Mouse (Mus musculus): ENCODE data around the gene Gstm3. TPM values are rescaled to one million over a fixed set of nuclear protein-coding genes. Genes with fewer than 3 reads are reported as not detected.
"Not testable (repeated sequence)": the region's sequence is repeated elsewhere in the genome, so short reads cannot be mapped to it uniquely, and the experiment has no call there.

The Gstm3 gene
- total and polyA plus RNA-seq, 3 experiments, result 0.06 TPM; not detected in 2

DNA sequence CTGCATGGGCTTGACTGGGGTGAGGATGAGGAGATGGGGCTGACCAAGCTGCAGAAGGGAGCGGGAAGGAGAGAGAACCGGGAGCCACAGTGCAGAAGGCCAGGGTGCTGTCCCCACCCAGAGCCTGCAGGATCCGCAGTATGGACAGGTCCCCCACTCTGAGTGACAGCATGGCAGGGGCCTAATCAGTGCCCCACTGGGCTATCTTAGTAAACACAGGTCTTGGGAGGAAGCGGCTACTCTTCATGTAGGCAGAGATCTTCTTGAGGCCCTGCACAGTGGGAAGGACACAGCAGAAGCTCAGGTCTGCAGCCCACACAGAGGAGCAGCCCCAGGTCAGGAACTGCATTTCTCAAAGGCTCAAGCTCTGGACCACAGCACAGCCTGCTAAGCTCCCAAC, 5.1 kb downstream of the Gstm3 start:
- Histone ChIP-seq H3K27ac (ENCODE audit: control insufficient read depth, low read depth, low read length) (no peak overlapping the region), H3K27me3 (ENCODE audit: control insufficient read depth in 1 of 2, insufficient read depth in 2 of 2, low read length in 2 of 2) (peaks cover 2% of the 10 kb centered on the region in 2 experiments; a peak in 3 of 4 replicates), H3K4me3 (ENCODE audit: control insufficient read depth in 1 of 2, insufficient read depth in 1 of 2, low read depth in 2 of 2, low read length in 2 of 2) (no peak overlapping the region), H3K4me1 (ENCODE audit: control insufficient read depth in 1 of 2, insufficient read depth in 2 of 2, low read length in 2 of 2) (peaks cover 3 to 17% of the 10 kb centered on the region in 2 experiments; a peak in 3 of 4 replicates), H3K9ac (ENCODE audit: control insufficient read depth, low read depth, low read length, poor library complexity, severe bottlenecking) (no peak overlapping the region), H3K36me3 (ENCODE audit: control insufficient read depth in 1 of 2, insufficient read depth in 2 of 2, low read length in 2 of 2) (peaks cover 0 to 14% of the 10 kb centered on the region in 2 experiments; a peak in 2 of 4 replicates), H3K79me2 (ENCODE audit: control insufficient read depth, insufficient read depth, low read length, poor library complexity) (no peaks in the 10 kb centered on the region), H3K9me3 (replicated peaks; ENCODE audit: insufficient read depth, low read length) (no peaks in the 10 kb centered on the region)
- TF ChIP-seq KAT2A (conservative IDR thresholded peaks at IDR 0.05; ENCODE audit: low read depth, low read length), result no peak
- 0 out of 4 replicates have a peak, but pooled peaks of 1 of the 2 experiments have one; percentile 15 for TF ChIP-seq EP300 (IDR thresholded peaks at IDR 0.05; ENCODE audit: low read depth in 1 of 2, low read length in 2 of 2)
- peak; percentile 31 for DNase-seq (ENCODE audit: low read depth, low spot score)

DNA sequence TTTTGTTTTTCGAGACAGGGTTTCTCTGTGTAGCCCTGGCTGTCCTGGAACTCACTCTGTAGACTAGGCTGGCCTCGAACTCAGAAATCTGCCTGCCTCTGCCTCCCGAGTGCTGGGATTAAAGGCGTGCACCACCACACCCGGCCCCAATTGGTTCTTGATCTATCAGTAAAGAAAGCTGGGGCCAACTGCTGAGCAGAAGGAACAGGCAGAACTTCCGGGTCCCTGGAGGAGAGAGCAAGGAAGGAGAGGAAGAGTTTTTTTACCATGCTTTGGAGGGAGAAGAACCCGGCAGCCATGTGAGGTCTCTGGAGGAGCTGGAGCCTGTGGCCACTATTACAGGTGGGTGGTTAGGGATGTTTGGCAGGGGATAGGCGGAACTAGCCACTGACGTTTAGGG, 13.8 kb downstream of the Gstm3 start:
- H3K27me3 ChIP-seq (ENCODE audit: control insufficient read depth in 1 of 2, insufficient read depth in 2 of 2, low read length in 2 of 2); H3K27ac ChIP-seq (ENCODE audit: control insufficient read depth, low read depth, low read length); H3K79me2 ChIP-seq (ENCODE audit: control insufficient read depth, insufficient read depth, low read length, poor library complexity); H3K4me1 ChIP-seq (ENCODE audit: control insufficient read depth in 1 of 2, insufficient read depth in 2 of 2, low read length in 2 of 2); H3K9me3 ChIP-seq (replicated peaks; ENCODE audit: insufficient read depth, low read length); H3K36me3 ChIP-seq (ENCODE audit: control insufficient read depth in 1 of 2, insufficient read depth in 2 of 2, low read length in 2 of 2); H3K9ac ChIP-seq (ENCODE audit: control insufficient read depth, low read depth, low read length, poor library complexity, severe bottlenecking); DNase-seq (ENCODE audit: low read depth, low spot score); H3K4me3 ChIP-seq (ENCODE audit: control insufficient read depth in 1 of 2, insufficient read depth in 1 of 2, low read depth in 2 of 2, low read length in 2 of 2): not testable (repeated sequence)

DNA sequence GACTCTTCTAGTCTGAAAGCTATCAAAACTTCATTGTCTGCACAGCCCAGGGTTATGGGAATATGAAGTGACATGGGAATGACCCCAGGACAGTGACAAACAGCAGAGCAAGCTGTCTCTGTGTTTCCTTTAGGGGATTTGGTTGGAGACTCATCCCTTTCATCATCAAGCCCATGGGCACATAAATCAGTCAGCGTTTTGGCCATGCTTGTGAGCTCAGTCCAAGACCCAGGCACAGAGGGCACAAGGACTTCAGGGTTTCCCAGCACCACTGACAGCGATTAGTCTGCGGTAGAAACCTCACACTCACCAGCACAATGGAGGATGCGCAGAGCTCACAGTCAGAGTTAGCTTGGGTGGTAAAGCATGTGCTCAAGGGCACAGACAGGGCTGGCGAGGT, 15.2 kb downstream of the Gstm3 start:
- TF ChIP-seq SIN3A (IDR thresholded peaks at IDR 0.05; ENCODE audit: low read length) (no peak), GATA1 (IDR thresholded peaks at IDR 0.05; ENCODE audit: low read depth, low read length) (no peak), POLR2A (IDR thresholded peaks at IDR 0.05; ENCODE audit: control insufficient read depth in 1 of 2, insufficient read depth in 1 of 2, low read depth in 1 of 2, low read length in 2 of 2, poor library complexity in 1 of 2) (no peak), SMC3 (IDR thresholded peaks at IDR 0.05; ENCODE audit: low read depth, low read length) (no peak), CTCF (IDR thresholded peaks at IDR 0.05 in 2 of 3, conservative IDR thresholded peaks at IDR 0.05 in 1 of 3; ENCODE audit: control insufficient read depth in 1 of 3, insufficient read depth in 1 of 3, low read depth in 2 of 3, low read length in 3 of 3, poor library complexity in 1 of 3, severe bottlenecking in 1 of 3) (no peak), MYC (IDR thresholded peaks at IDR 0.05; ENCODE audit: low read depth, low read length) (no peak), ZNF384 (IDR thresholded peaks at IDR 0.05; ENCODE audit: low read depth, low read length) (no peak)
- Histone ChIP-seq H3K4me1 (ENCODE audit: control insufficient read depth in 1 of 2, insufficient read depth in 2 of 2, low read length in 2 of 2) (no peaks in the 10 kb centered on the region), H3K9me3 (replicated peaks; ENCODE audit: insufficient read depth, low read length) (no peaks in the 10 kb centered on the region)

DNA sequence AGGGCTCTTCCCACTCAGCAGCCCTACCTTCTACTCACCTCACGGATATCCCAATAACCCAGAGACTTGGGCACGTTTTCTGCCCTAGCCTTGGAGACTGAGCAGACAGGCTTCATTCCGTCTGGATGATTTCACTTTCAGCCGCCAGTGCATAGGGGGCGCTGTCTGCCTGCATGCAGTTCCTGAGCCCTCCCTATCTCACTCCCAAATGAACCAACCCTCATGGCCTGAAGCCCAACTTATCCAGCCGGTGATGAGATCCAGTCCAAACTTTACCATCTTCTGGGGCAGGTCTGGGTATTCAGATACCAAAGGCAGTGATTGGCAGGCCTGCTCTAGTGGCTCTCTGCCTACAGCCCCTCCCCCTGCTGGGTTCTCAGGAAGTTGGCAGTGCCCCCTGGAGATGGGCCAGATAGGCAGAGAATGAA, 15.7 kb downstream of the Gstm3 start:
- TF ChIP-seq ETS1 (IDR thresholded peaks at IDR 0.05; ENCODE audit: low read depth, low read length), result no peak
- TF ChIP-seq RAD21 (IDR thresholded peaks at IDR 0.05; ENCODE audit: low read depth, low read length), result peak; percentile 59
- peak; percentile 45 for TF ChIP-seq ZC3H11A (IDR thresholded peaks at IDR 0.05; ENCODE audit: low read depth, low read length)
- TF ChIP-seq SMC3 (IDR thresholded peaks at IDR 0.05; ENCODE audit: low read depth, low read length), result peak; percentile 52
- no peak for TF ChIP-seq EP300 (IDR thresholded peaks at IDR 0.05; ENCODE audit: low read depth in 1 of 2, low read length in 2 of 2)
- peak; percentile 75 to 93 (median 79) for TF ChIP-seq CTCF (IDR thresholded peaks at IDR 0.05 in 2 of 3, conservative IDR thresholded peaks at IDR 0.05 in 1 of 3; ENCODE audit: control insufficient read depth in 1 of 3, insufficient read depth in 1 of 3, low read depth in 2 of 3, low read length in 3 of 3, poor library complexity in 1 of 3, severe bottlenecking in 1 of 3)
- Histone ChIP-seq H3K4me3 (ENCODE audit: control insufficient read depth in 1 of 2, insufficient read depth in 1 of 2, low read depth in 2 of 2, low read length in 2 of 2) (no peak overlapping the region), H3K79me2 (ENCODE audit: control insufficient read depth, insufficient read depth, low read length, poor library complexity) (no peaks in the 10 kb centered on the region), H3K27ac (ENCODE audit: control insufficient read depth, low read depth, low read length) (no peak overlapping the region), H3K36me3 (ENCODE audit: control insufficient read depth in 1 of 2, insufficient read depth in 2 of 2, low read length in 2 of 2) (no peaks in the 10 kb centered on the region), H3K27me3 (ENCODE audit: control insufficient read depth in 1 of 2, insufficient read depth in 2 of 2, low read length in 2 of 2) (peaks cover 2 to 6% of the 10 kb centered on the region in 2 experiments), H3K9ac (ENCODE audit: control insufficient read depth, low read depth, low read length, poor library complexity, severe bottlenecking) (no peak overlapping the region), H3K9me3 (replicated peaks; ENCODE audit: insufficient read depth, low read length) (no peaks in the 10 kb centered on the region), H3K4me1 (ENCODE audit: control insufficient read depth in 1 of 2, insufficient read depth in 2 of 2, low read length in 2 of 2) (no peaks in the 10 kb centered on the region)
- DNase-seq (ENCODE audit: low read depth, low spot score), result peak; percentile 66

More for the DNA sequence above, 15.2 kb downstream of the Gstm3 start:
- Histone ChIP-seq H3K27ac (ENCODE audit: control insufficient read depth, low read depth, low read length) (no peak overlapping the region), H3K9ac (ENCODE audit: control insufficient read depth, low read depth, low read length, poor library complexity, severe bottlenecking) (no peak overlapping the region), H3K79me2 (ENCODE audit: control insufficient read depth, insufficient read depth, low read length, poor library complexity) (no peaks in the 10 kb centered on the region), H3K36me3 (ENCODE audit: control insufficient read depth in 1 of 2, insufficient read depth in 2 of 2, low read length in 2 of 2) (no peaks in the 10 kb centered on the region), H3K4me3 (ENCODE audit: control insufficient read depth in 1 of 2, insufficient read depth in 1 of 2, low read depth in 2 of 2, low read length in 2 of 2) (no peak overlapping the region), H3K27me3 (ENCODE audit: control insufficient read depth in 1 of 2, insufficient read depth in 2 of 2, low read length in 2 of 2) (peaks cover 3 to 4% of the 10 kb centered on the region in 2 experiments; a peak in 3 of 4 replicates)
- no peak for DNase-seq (ENCODE audit: low read depth, low spot score)
